Mouse (Mus musculus) kidney, adult 2 months (tissue): Measurements from ENCODE around the gene Dera.

ENCODE experiments used
- CTCF ChIP-seq: fragments of 200-500 bp; conservative IDR thresholded peaks from 2 replicates; pipeline ENCODE4 v1.5.1; 2011; ENCODE audit warnings: low read depth, mild to moderate bottlenecking, control low read depth, low read length, moderate library complexity, mixed read lengths; ENCODE audit not compliant: insufficient read depth, insufficient read length
- POLR2A ChIP-seq: fragments of 200-500 bp; IDR thresholded peaks from one replicate; pipeline ENCODE4 v1.6.1; 2011; ENCODE audit warnings: low read depth, low read length, control low read depth

GRCm38 (mm10) chr6:137716802-137717201, 37.5 kb upstream of the Dera start:
- TF ChIP-seq CTCF, result no peak
- no peak for TF ChIP-seq POLR2A
